Comparison of ENCODE assay signal across 23 mouse cellular contexts in genomic region chr3:116844880-116845579, GRCm38 (mm10). TPM values are rescaled to one million over a fixed set of nuclear protein-coding genes. Genes with fewer than 3 reads are reported as not detected.
DNase-seq lines count a peak whose midpoint lies in the region; ATAC-seq lines count a peak whose summit lies in the region.
"Had no signal": no experiment of that assay in that cellular context is flagged by ENCODE, and none has a peak within 500 bp of the region (broad histone marks: within the 10 kb centered on the region; RNA-seq: fewer than 3 reads in every experiment).

No protein-coding gene starts in this region.

- no peaks in the 10 kb centered on the region for H3K9me3 ChIP-seq in forebrain, embryonic 12.5 days
- no peaks in the 10 kb centered on the region for H3K9me3 ChIP-seq in forebrain, embryonic 13.5 days (replicated peaks)
- H3K9me3 ChIP-seq: embryonic facial prominence, embryonic 13.5 days; limb, embryonic 13.5 days; midbrain, embryonic 12.5 days; stomach, embryonic 15.5 days had no signal

- H3K27ac ChIP-seq in forebrain, embryonic 12.5 days: no peak overlapping the region
- no peak overlapping the region for H3K27ac ChIP-seq in forebrain, embryonic 13.5 days
- H3K27ac ChIP-seq: embryonic facial prominence, embryonic 13.5 days; hindbrain, postnatal 0 days; limb, embryonic 13.5 days; liver, embryonic 14.5 days; midbrain, embryonic 12.5 days; stomach, embryonic 15.5 days had no signal

- 90% methylated on average over 10 of the region's 10 CpGs for WGBS in forebrain, embryonic 12.5 days
- 94% methylated on average over 10 of the region's 10 CpGs for WGBS in forebrain, embryonic 13.5 days

- ATAC-seq in megakaryocyte, adult 5-6 weeks (ENCODE audit: poor library complexity, severe bottlenecking): peak; percentile 87
- ATAC-seq in forebrain, embryonic 12.5 days (ENCODE audit: low FRiP score): no peak
- ATAC-seq in forebrain, embryonic 13.5 days: no peak
- ATAC-seq: forebrain, postnatal 0 days; hindbrain, postnatal 0 days had no signal

- no peak overlapping the region for H3K4me2 ChIP-seq in forebrain, embryonic 12.5 days
- no peak overlapping the region for H3K4me2 ChIP-seq in forebrain, embryonic 13.5 days
- H3K4me2 ChIP-seq: embryonic facial prominence, embryonic 13.5 days; limb, embryonic 13.5 days; midbrain, embryonic 12.5 days; stomach, embryonic 15.5 days had no signal

- no peaks in the 10 kb centered on the region for H3K27me3 ChIP-seq in forebrain, embryonic 12.5 days
- no peaks in the 10 kb centered on the region for H3K27me3 ChIP-seq in forebrain, embryonic 13.5 days
- H3K27me3 ChIP-seq: embryonic facial prominence, embryonic 13.5 days; limb, embryonic 13.5 days; midbrain, embryonic 12.5 days; stomach, embryonic 15.5 days had no signal

- H3K4me3 ChIP-seq in forebrain, embryonic 12.5 days (replicated peaks): no peak overlapping the region
- no peak overlapping the region for H3K4me3 ChIP-seq in forebrain, embryonic 13.5 days
- H3K4me3 ChIP-seq: embryonic facial prominence, embryonic 13.5 days; limb, embryonic 13.5 days; midbrain, embryonic 12.5 days; myocyte; stomach, embryonic 15.5 days had no signal

- H3K9ac ChIP-seq in forebrain, embryonic 12.5 days: no peak overlapping the region
- no peak overlapping the region for H3K9ac ChIP-seq in forebrain, embryonic 13.5 days
- H3K9ac ChIP-seq: embryonic facial prominence, embryonic 13.5 days; forebrain, postnatal 0 days; limb, embryonic 13.5 days; liver, embryonic 14.5 days; midbrain, embryonic 12.5 days; stomach, embryonic 15.5 days had no signal

- DNase-seq in testis, postnatal 10 days (ENCODE audit: low spot score): peak; percentile 27
- no peak for DNase-seq in testis, postnatal 14 days (ENCODE audit: low spot score)
- peak; percentile 53 for DNase-seq in NIH3T3 (ENCODE audit: low read depth)
- DNase-seq in kidney, adult 18-20 months: no peak
- DNase-seq: adrenal gland, adult 2 months; cerebellum, adult 9-11 months; forebrain, postnatal 0 days; heart, adult 18-20 months; heart, postnatal 4 days; kidney, adult 11 months; kidney, postnatal 10 days; lung, postnatal 14 days; spleen, adult 18-20 months had no signal

- no peaks in the 10 kb centered on the region for H3K36me3 ChIP-seq in forebrain, embryonic 12.5 days (replicated peaks)
- H3K36me3 ChIP-seq in forebrain, embryonic 13.5 days (ENCODE audit: poor library complexity, severe bottlenecking): no peaks in the 10 kb centered on the region
- H3K36me3 ChIP-seq: embryonic facial prominence, embryonic 13.5 days; limb, embryonic 13.5 days; midbrain, embryonic 12.5 days; stomach, embryonic 15.5 days had no signal

- no peaks in the 10 kb centered on the region for H3K4me1 ChIP-seq in forebrain, embryonic 12.5 days
- no peaks in the 10 kb centered on the region for H3K4me1 ChIP-seq in forebrain, embryonic 13.5 days
- H3K4me1 ChIP-seq: embryonic facial prominence, embryonic 13.5 days; limb, embryonic 13.5 days; midbrain, embryonic 12.5 days; stomach, embryonic 15.5 days had no signal

RNA-seq across cellular contexts. Expression of gene Frrs1, which starts 14.2 kb away (rescaled TPM):
- total RNA-seq in megakaryocyte, adult 5-6 weeks (2015): 54.3 and 54.9 TPM in 2 replicates
- total RNA-seq in megakaryocyte, adult 5-6 weeks (2017): 37.9 and 38.4 TPM in 2 replicates
- polyA plus RNA-seq in forebrain, embryonic 12.5 days (2016; fragmentation: Nextera tagmentation; extraction: Ambion mirVana): 6.3 and 6.5 TPM in 2 replicates
- 3.8 and 5.3 TPM in 2 replicates for polyA plus RNA-seq in forebrain, embryonic 13.5 days (2015; fragmentation: Nextera tagmentation; extraction: Ambion mirVana)

RNA-seq across cellular contexts. Expression of gene Agl, which starts 37.1 kb away (rescaled TPM):
- 15.5 and 21.4 TPM in 2 replicates for total RNA-seq in megakaryocyte, adult 5-6 weeks (2015)
- total RNA-seq in megakaryocyte, adult 5-6 weeks (2017): 19.3 and 20.6 TPM in 2 replicates
- 15.9 and 16.3 TPM in 2 replicates for polyA plus RNA-seq in forebrain, embryonic 12.5 days (2016; fragmentation: Nextera tagmentation; extraction: Ambion mirVana)
- polyA plus RNA-seq in forebrain, embryonic 13.5 days (2015; fragmentation: Nextera tagmentation; extraction: Ambion mirVana): 12.7 and 13.8 TPM in 2 replicates

Comparison
In these comparisons a context has a peak if more than half of its experiments do, and no peak if none do; other contexts are left out.
1. DNase-seq: peak in testis, postnatal 10 days (single experiment) and NIH3T3 (single experiment); none in testis, postnatal 14 days (single experiment) and kidney, adult 18-20 months (single experiment).